Comparison of ENCODE assay signal across 7 mouse cellular contexts in the genomic region with DNA sequence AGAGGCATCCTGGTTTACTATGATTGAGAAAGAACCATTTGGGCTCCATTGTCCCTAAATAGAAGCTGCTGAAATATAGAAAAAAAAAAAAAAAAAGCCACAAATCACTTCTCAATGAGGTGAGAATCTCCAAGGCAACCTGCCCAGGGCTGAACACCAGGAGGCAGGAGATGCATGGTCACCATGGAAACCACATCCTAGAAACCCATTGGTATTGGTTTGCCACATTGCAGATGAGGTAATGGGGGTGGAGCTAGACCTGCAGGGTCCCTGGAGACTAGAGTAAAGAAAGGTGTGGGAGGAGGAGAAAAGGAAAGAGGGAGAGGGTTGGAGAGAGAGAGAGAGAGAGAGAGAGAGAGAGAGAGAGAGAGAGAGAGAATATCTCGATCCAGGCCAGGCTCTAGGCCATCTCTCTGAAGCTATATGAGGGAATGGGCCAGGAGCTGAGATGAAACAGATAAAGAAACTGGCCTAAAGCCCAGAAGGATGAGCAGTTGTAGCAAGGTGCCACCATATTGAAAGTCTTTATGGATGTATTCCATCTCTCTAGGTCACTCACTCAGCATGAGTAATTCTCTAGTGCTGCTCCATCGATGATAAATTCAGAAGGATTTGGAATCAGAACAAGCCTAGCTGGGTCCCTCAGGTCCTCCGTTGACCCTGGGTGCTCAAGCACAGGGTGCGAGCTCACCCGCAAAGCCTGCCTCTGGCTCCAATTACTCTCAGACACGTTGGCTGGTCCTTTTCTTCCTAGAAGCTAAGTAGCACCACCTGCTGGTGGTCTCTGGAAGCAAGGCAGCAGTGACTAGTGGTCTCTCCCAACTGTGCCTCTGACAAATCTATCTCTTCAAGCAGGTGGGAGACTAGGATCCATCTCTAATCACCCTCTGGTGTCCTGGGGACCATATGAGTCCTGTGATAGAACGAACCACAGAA. TPM values are rescaled to one million over a fixed set of nuclear protein-coding genes. Genes with fewer than 3 reads are reported as not detected.
DNase-seq lines count a peak whose midpoint lies in the region; ATAC-seq and TF ChIP-seq lines count a peak whose summit lies in the region.

No protein-coding gene starts in this region.

- peaks cover 31% of the 10 kb centered on the region for H3K4me1 ChIP-seq in forebrain, embryonic 13.5 days
- H3K4me1 ChIP-seq in hindbrain, postnatal 0 days (ENCODE audit: insufficient read depth, low read length): peaks cover 10% of the 10 kb centered on the region; the same call in 1 of the 2 replicates

- peak overlapping the region; percentile 32 for H3K4me2 ChIP-seq in forebrain, embryonic 13.5 days
- H3K4me2 ChIP-seq in hindbrain, postnatal 0 days (ENCODE audit: low read depth, low read length): no peak overlapping the region

- no peaks in the 10 kb centered on the region; the same call in 1 of the 2 replicates for H3K27me3 ChIP-seq in forebrain, embryonic 13.5 days
- no peaks in the 10 kb centered on the region for H3K27me3 ChIP-seq in hindbrain, postnatal 0 days (ENCODE audit: insufficient read depth, low read length)

- H3K9me3 ChIP-seq in forebrain, embryonic 13.5 days (replicated peaks): no peaks in the 10 kb centered on the region
- H3K9me3 ChIP-seq in hindbrain, postnatal 0 days (ENCODE audit: low read length): no peaks in the 10 kb centered on the region

- H3K36me3 ChIP-seq in forebrain, embryonic 13.5 days (ENCODE audit: poor library complexity, severe bottlenecking): peaks cover 2% of the 10 kb centered on the region; the same call in 1 of the 2 replicates
- H3K36me3 ChIP-seq in hindbrain, postnatal 0 days (ENCODE audit: insufficient read depth, low read length): no peaks in the 10 kb centered on the region

- WGBS in forebrain, embryonic 13.5 days: 7% methylated on average over 7 of the region's 7 CpGs
- 6% methylated on average over 7 of the region's 7 CpGs for WGBS in hindbrain, postnatal 0 days

- H3K9ac ChIP-seq in forebrain, embryonic 13.5 days: no peak overlapping the region
- no peak overlapping the region for H3K9ac ChIP-seq in hindbrain, postnatal 0 days (replicated peaks; ENCODE audit: low read length)

- H3K27ac ChIP-seq in forebrain, embryonic 13.5 days: peak overlapping the region; percentile 94
- peak overlapping the region; percentile 84 for H3K27ac ChIP-seq in hindbrain, postnatal 0 days

- ATAC-seq in forebrain, embryonic 13.5 days: peak; percentile 87
- peak; percentile 85 for ATAC-seq in hindbrain, postnatal 0 days
- ATAC-seq in megakaryocyte progenitor cell, adult 5-6 weeks (replicated peaks; ENCODE audit: poor library complexity): peak; percentile 83

- peak; percentile 94 for TF ChIP-seq CTCF in hindbrain, postnatal 0 days (IDR thresholded peaks at IDR 0.05; ENCODE audit: low read depth)

- peak; percentile 78 for DNase-seq in NIH3T3 (ENCODE audit: low read depth)
- peak; percentile 56 for DNase-seq in c-Kit-positive CD71-negative TER-119-negative erythroid progenitor cells, embryonic 14.5 days (ENCODE audit: low read depth)
- DNase-seq in hindbrain, postnatal 0 days (ENCODE audit: low spot score): peak; percentile 96
- peak; percentile 74 to 78 for DNase-seq in left cerebral cortex, adult 18-20 months (ENCODE audit: low spot score in 2 of 2)
- peak; percentile 81 to 86 for DNase-seq in right cerebral cortex, postnatal 36 days (ENCODE audit: low spot score in 2 of 2)

- H3K4me3 ChIP-seq in forebrain, embryonic 13.5 days: no peak overlapping the region
- no peak overlapping the region for H3K4me3 ChIP-seq in hindbrain, postnatal 0 days (ENCODE audit: low read length)

RNA-seq across cellular contexts. Expression of a gene that starts 31.1 kb away (rescaled TPM):
- polyA plus RNA-seq in forebrain, embryonic 13.5 days (2015; fragmentation: Nextera tagmentation; extraction: Ambion mirVana): 0.15 and 0.41 TPM in 2 replicates
- not detected in 2 replicates for total RNA-seq in hindbrain, postnatal 0 days (2014; rRNA removed)
- not detected in 2 replicates for polyA plus RNA-seq in hindbrain, postnatal 0 days (2015; fragmentation: Nextera tagmentation; extraction: Ambion mirVana)
- under 1 TPM in 1 of 2 experiments, not detected in 1; 0.26 TPM for total RNA-seq in left cerebral cortex, adult 18-20 months (2021)
- total RNA-seq in megakaryocyte progenitor cell, adult 5-6 weeks (2015): not detected in 2 replicates
- total RNA-seq in megakaryocyte progenitor cell, adult 5-6 weeks (2017): not detected in 2 replicates

RNA-seq across cellular contexts. Expression of a gene that starts 41.9 kb away (rescaled TPM):
- polyA plus RNA-seq in forebrain, embryonic 13.5 days (2015; fragmentation: Nextera tagmentation; extraction: Ambion mirVana): 92.5 and 96.1 TPM in 2 replicates
- total RNA-seq in hindbrain, postnatal 0 days (2014; rRNA removed): 92.9 and 97.9 TPM in 2 replicates
- polyA plus RNA-seq in hindbrain, postnatal 0 days (2015; fragmentation: Nextera tagmentation; extraction: Ambion mirVana): 143 and 152 TPM in 2 replicates
- total RNA-seq in left cerebral cortex, adult 18-20 months (2021): 10 to 100 TPM; 62.3 to 63.9 TPM
- not detected in 2 replicates for total RNA-seq in megakaryocyte progenitor cell, adult 5-6 weeks (2015)
- total RNA-seq in megakaryocyte progenitor cell, adult 5-6 weeks (2017): not detected in 2 replicates

Comparison
In these comparisons a context has a peak if more than half of its experiments do, and no peak if none do; other contexts are left out.
1. RNA of a gene that starts 41.9 kb away (total RNA-seq): 92.9 to 97.9 TPM in hindbrain, postnatal 0 days and 62.3 to 63.9 TPM in left cerebral cortex, adult 18-20 months; not detected in megakaryocyte progenitor cell, adult 5-6 weeks; every median in the first group is over 10 times any median in the second.
2. Peak in every context shown above with its lines, with median percentiles within 50 percentile points of each other: DNase-seq and ATAC-seq.